Mouse (Mus musculus) ES-E14 (cell line): ENCODE data around the gene BC024978.

Experiments used
- CHD2 ChIP-seq: IDR thresholded peaks from 2 replicates; pipeline ENCODE4 v1.6.1; 2014; ENCODE audit warnings: mild to moderate bottlenecking, low read depth, low read length, inconsistent platforms
- MAFK ChIP-seq: IDR thresholded peaks from 2 replicates; pipeline ENCODE4 v1.6.1; 2014; ENCODE audit warnings: mild to moderate bottlenecking, low read depth, low read length, inconsistent platforms; ENCODE audit not compliant: insufficient read depth
- ZC3H11A ChIP-seq: IDR thresholded peaks from 2 replicates; pipeline ENCODE4 v1.6.1; 2012; ENCODE audit warnings: low read depth, mild to moderate bottlenecking, inconsistent platforms, low read length, borderline replicate concordance
- ZNF384 ChIP-seq: IDR thresholded peaks from 2 replicates; pipeline ENCODE4 v1.6.1; 2012; ENCODE audit warnings: low read depth, low read length, inconsistent platforms

- no peak for TF ChIP-seq MAFK
- TF ChIP-seq CHD2 = no peak
- no peak for TF ChIP-seq ZC3H11A
- no peak for TF ChIP-seq ZNF384
These were observed 27.0 kb downstream of the BC024978 start for GRCm38 (mm10) chr7:27222538-27222937.
